Mouse (Mus musculus) liver, postnatal 0 days (tissue): ENCODE results near the gene Mrps34. TPM values are rescaled to one million over a fixed set of nuclear protein-coding genes. Genes with fewer than 3 reads are reported as not detected.

ENCODE experiments used
- ATAC-seq: fragments of 200-750 bp; cut with Nextera tagmentation; 2 replicates; pipeline ENCODE4 v1.8.0; 2017; ENCODE audit warnings: mild to moderate bottlenecking, moderate library complexity
- DNase-seq: peaks from one replicate; pipeline ENCODE4 v3.0.0-alpha.2; 2016
- H3K27ac ChIP-seq: fragments of 300-500 bp; sonication (generic); 2 replicates; pipeline ENCODE4 v1.5.1; 2014; ENCODE audit warnings: antibody characterized with exemption, moderate library complexity, mild to moderate bottlenecking, low read depth
- H3K27me3 ChIP-seq: fragments of 300-500 bp; sonication (generic); 2 replicates; pipeline ENCODE4 v1.6.1; 2014; ENCODE audit warnings: low read length, control low read depth, mixed read lengths; ENCODE audit not compliant: insufficient read depth
- H3K36me3 ChIP-seq: fragments of 300-500 bp; sonication (generic); replicated peaks from 2 replicates; pipeline ENCODE4 v1.6.1; 2014; ENCODE audit warnings: mild to moderate bottlenecking, control low read depth, low read length, moderate library complexity, mixed read lengths; ENCODE audit not compliant: insufficient read depth
- H3K4me1 ChIP-seq: fragments of 300-500 bp; sonication (generic); 2 replicates; pipeline ENCODE4 v1.6.1; 2014; ENCODE audit warnings: antibody characterized with exemption, mild to moderate bottlenecking, control low read depth; ENCODE audit not compliant: insufficient read depth
- H3K4me2 ChIP-seq: fragments of 300-500 bp; sonication (generic); 2 replicates; pipeline ENCODE4 v1.6.1; 2014; ENCODE audit warnings: low read depth, mild to moderate bottlenecking, low read length, moderate library complexity, mixed read lengths
- H3K4me3 ChIP-seq: fragments of 300-500 bp; sonication (generic); 2 replicates; pipeline ENCODE4 v1.5.1; 2014; ENCODE audit warnings: low read depth, low read length
- H3K9ac ChIP-seq: fragments of 300-500 bp; sonication (generic); replicated peaks from 2 replicates; pipeline ENCODE4 v1.6.1; 2014; ENCODE audit warnings: mild to moderate bottlenecking, moderate library complexity
- H3K9me3 ChIP-seq: fragments of 300-500 bp; sonication (generic); 2 replicates; pipeline ENCODE4 v1.6.1; 2016; ENCODE audit warnings: mild to moderate bottlenecking, control low read depth, low read length, mixed read lengths
- CTCF ChIP-seq: sonication (generic); IDR thresholded peaks from 2 replicates; pipeline ENCODE4 v1.5.1; 2016; ENCODE audit warnings: antibody characterized with exemption, low read depth
- EP300 ChIP-seq: IDR thresholded peaks from 2 replicates; pipeline ENCODE4 v1.6.1; 2016; ENCODE audit warnings: antibody characterized with exemption, low read depth, mild to moderate bottlenecking
- WGBS: fragments of 180-500 bp; shearing (Covaris S2); extraction: QIAGEN DNeasy Blood & Tissue Kit; methylation state at CpG from one replicate; pipeline ENCODE4 v1.1.7; 2014; ENCODE audit not compliant: insufficient replicate concordance; 5-methylcytosine and 5-hydroxymethylcytosine counted together
- polyA plus RNA-seq: library from polyadenylated mRNA; unstranded; fragments of >200 nt; fragmentation: Nextera tagmentation; extraction: Ambion mirVana; gene quantifications from 2 replicates; pipeline ENCODE4 v1.2.1, GENCODE M21; 2015

Gene Mrps34
- polyA plus RNA-seq, 1 experiment from 2014 or later, result 99.6 TPM

GRCm38 (mm10) chr17:24896993-24897269 is 2.0 kb downstream of the Mrps34 start:
- no peaks in the 10 kb centered on the region for H3K27me3 ChIP-seq
- peak overlapping the region; percentile 86 for H3K4me3 ChIP-seq
- peak overlapping the region; percentile 87 for H3K4me2 ChIP-seq
- ATAC-seq (no peak), DNase-seq (no peak)
- H3K9me3 ChIP-seq, result no peaks in the 10 kb centered on the region
- H3K27ac ChIP-seq, result peak overlapping the region; percentile 58
- peaks cover 60% of the 10 kb centered on the region for H3K36me3 ChIP-seq
- TF ChIP-seq CTCF (no peak), EP300 (no peak)
- peaks cover 27% of the 10 kb centered on the region for H3K4me1 ChIP-seq
- peak overlapping the region; percentile 89 for H3K9ac ChIP-seq
- 41% methylated on average over 11 of the region's 11 CpGs for WGBS

- no peak overlapping the region for H3K27ac ChIP-seq
- no peak overlapping the region for H3K9ac ChIP-seq
- H3K36me3 ChIP-seq, result peaks cover 60% of the 10 kb centered on the region
- WGBS, result 88% methylated on average over 4 of the region's 4 CpGs
- DNase-seq (no peak), ATAC-seq (no peak)
- H3K27me3 ChIP-seq, result no peaks in the 10 kb centered on the region
- H3K4me1 ChIP-seq, result peaks cover 32% of the 10 kb centered on the region
- peak overlapping the region; percentile 87 for H3K4me2 ChIP-seq
- H3K4me3 ChIP-seq, result peak overlapping the region; percentile 86; the same call in 1 of the 2 replicates
- TF ChIP-seq EP300 (no peak), CTCF (no peak)
- H3K9me3 ChIP-seq, result no peaks in the 10 kb centered on the region
Measured at GRCm38 (mm10) chr17:24897600-24897999, 2.7 kb downstream of the Mrps34 start.

DNA sequence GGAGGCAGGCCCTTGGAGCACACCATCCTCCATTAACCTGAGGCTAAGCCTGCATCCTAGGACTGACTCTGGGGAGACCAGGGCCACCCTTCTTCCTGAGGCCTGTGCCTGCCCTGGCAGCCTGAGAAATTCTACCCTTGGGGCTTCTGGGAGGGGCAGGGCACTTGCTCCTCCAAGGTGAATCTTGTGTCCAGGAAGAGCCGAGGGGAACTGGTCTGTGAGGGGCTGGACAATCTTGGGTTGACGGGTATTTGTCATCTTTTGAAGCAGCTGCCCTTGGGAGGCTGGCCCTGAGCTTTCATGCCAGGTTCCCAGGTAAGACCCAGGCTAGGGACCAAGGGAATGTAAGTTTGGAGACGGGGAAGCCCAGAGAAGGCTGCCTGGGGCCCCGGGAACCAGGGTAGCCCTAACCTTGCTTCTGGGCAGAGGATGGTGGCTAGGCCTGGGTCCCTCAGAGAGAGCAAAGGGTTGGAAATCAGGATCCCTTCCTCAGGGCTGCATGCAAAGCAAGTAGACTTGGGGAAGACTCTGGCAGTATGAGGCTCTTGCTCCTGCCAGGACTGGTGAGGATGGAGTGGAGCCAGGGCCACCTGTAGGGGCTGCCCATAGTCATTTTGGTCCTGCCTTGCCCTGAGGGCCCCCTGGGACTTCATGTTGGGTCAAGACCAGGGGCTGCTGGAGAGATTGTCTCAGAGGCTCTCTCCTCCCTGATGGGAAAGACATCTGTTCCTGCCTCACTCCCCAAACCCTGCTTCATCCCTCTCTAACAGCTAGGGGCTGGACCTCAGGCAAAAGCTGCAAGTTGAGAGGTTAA is 3.3 kb downstream of the Mrps34 start:
- Histone ChIP-seq H3K4me2 (no peak overlapping the region), H3K27me3 (no peaks in the 10 kb centered on the region), H3K9me3 (no peaks in the 10 kb centered on the region), H3K9ac (no peak overlapping the region), H3K27ac (no peak overlapping the region), H3K4me3 (no peak overlapping the region), H3K4me1 (peaks cover 32% of the 10 kb centered on the region), H3K36me3 (peaks cover 59% of the 10 kb centered on the region)
- TF ChIP-seq CTCF (no peak), EP300 (no peak)
- DNase-seq (no peak), ATAC-seq (no peak)
- WGBS, result 87% methylated on average over 4 of the region's 4 CpGs

GRCm38 (mm10) chr17:24899153-24899552 is 4.2 kb downstream of the Mrps34 start:
- WGBS, result 79% methylated on average over 5 of the region's 5 CpGs
- Histone ChIP-seq H3K9me3 (no peaks in the 10 kb centered on the region), H3K27ac (no peak overlapping the region), H3K4me1 (peaks cover 32% of the 10 kb centered on the region), H3K4me2 (no peak overlapping the region), H3K4me3 (no peak overlapping the region), H3K36me3 (peaks cover 61% of the 10 kb centered on the region), H3K27me3 (no peaks in the 10 kb centered on the region), H3K9ac (no peak overlapping the region)
- TF ChIP-seq CTCF, result no peak
- TF ChIP-seq EP300, result no peak
- DNase-seq (no peak), ATAC-seq (no peak)

DNA sequence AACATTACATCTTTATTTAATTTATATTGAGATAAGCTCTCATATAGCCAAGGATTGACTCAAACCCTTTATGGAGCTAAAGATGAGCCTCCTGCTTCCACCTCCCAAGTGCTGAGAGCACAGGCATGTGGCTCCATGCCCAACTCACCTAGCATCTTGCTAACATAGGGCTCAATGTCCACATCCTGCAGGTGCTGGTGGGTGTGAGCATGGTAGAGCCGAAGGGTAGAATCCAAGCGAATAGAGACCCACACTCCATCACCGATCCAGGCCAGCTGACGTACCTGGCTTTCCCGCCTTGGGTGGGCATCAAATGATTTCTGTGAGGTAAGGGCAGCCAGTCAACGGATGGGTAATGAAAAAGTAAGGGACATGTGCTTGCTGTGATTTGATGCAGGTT is 5.1 kb downstream of the Mrps34 start:
- Histone ChIP-seq H3K27me3 (no peaks in the 10 kb centered on the region), H3K36me3 (peaks cover 69% of the 10 kb centered on the region), H3K27ac (no peak overlapping the region), H3K9ac (no peak overlapping the region), H3K9me3 (no peaks in the 10 kb centered on the region), H3K4me1 (peaks cover 28% of the 10 kb centered on the region), H3K4me3 (no peak overlapping the region), H3K4me2 (no peak overlapping the region)
- no peak for TF ChIP-seq EP300
- no peak for TF ChIP-seq CTCF
- DNase-seq (no peak), ATAC-seq (no peak)
- 94% methylated on average over 6 of the region's 6 CpGs for WGBS

DNA sequence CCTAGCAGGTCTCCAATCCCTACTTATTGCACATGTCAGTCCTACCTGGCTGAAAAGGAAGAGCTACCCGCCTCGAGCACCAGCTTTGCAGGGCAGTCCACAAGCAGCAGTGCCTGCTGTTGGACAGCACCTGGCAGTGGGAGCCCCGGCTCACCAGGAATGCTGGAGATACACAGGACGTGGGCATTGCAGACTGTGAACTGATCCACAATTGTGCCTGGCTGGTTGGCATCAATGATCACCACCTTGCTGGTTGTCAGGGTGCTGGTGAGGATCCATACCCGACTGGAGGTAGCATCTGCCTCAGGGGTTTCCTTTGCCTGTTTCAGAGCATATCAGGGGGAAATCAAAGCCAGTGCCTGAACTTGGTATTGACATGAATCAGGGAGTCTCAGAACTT is 7.2 kb downstream of the Mrps34 start:
- H3K4me1 ChIP-seq, result peaks cover 19% of the 10 kb centered on the region
- peak overlapping the region; percentile 56 for H3K4me2 ChIP-seq
- H3K27ac ChIP-seq, result peak overlapping the region; percentile 89
- H3K36me3 ChIP-seq, result peaks cover 89% of the 10 kb centered on the region
- 0 out of 2 replicates have a peak overlapping the region, but pooled peaks have one; percentile 5 for H3K9ac ChIP-seq
- no peak for ATAC-seq
- TF ChIP-seq EP300, result no peak
- no peak for TF ChIP-seq CTCF
- 90% methylated on average over 5 of the region's 5 CpGs for WGBS
- no peak overlapping the region for H3K4me3 ChIP-seq
- no peaks in the 10 kb centered on the region for H3K9me3 ChIP-seq
- DNase-seq, result no peak
- H3K27me3 ChIP-seq, result no peaks in the 10 kb centered on the region
